Mouse (Mus musculus) bone marrow, adult 2 months (tissue): Measurements from ENCODE around the gene Ifi27l2a.

ENCODE experiments used
- CTCF ChIP-seq: fragments of 200-500 bp; IDR thresholded peaks from 2 replicates; pipeline ENCODE4 v1.5.1; 2011; ENCODE audit warnings: low read length, control low read depth; ENCODE audit not compliant: control insufficient read depth, insufficient read depth
- POLR2A ChIP-seq: fragments of 200-500 bp; IDR thresholded peaks from 2 replicates; pipeline ENCODE4 v1.6.1; 2011; ENCODE audit warnings: low read depth, mild to moderate bottlenecking, control low read depth, low read length, borderline replicate concordance; ENCODE audit not compliant: control insufficient read depth

GRCm38 (mm10) chr12:103481671-103482070, 38.2 kb upstream of the Ifi27l2a start:
- TF ChIP-seq CTCF (no peak), POLR2A (no peak)
